Mouse (Mus musculus) left cerebral cortex, adult 18-20 months (tissue): ENCODE measurements around the gene Abcf1. TPM values are rescaled to one million over a fixed set of nuclear protein-coding genes. Genes with fewer than 3 reads are reported as not detected.
"Not testable (repeated sequence)": the region's sequence is repeated elsewhere in the genome, so short reads cannot be mapped to it uniquely, and the experiment has no call there.

Experiments used
- DNase-seq, 2 experiments: peaks; one replicate each; pipeline ENCODE4 v3.0.0; 2021 to 2022; ENCODE audit warnings: low spot score in 2 of 2, mixed read lengths in 1 of 2
- long read RNA-seq, 2 experiments: library from polyadenylated mRNA; stranded (forward); transcript quantifications; one replicate each; pipeline ENCODE4 v2.0.0; 2021
- total RNA-seq, 2 experiments: library from RNA; stranded (reverse); gene quantifications; 2 replicates each; pipeline ENCODE4 v1.2.3; 2021

Gene Abcf1
- total RNA-seq, result 10 to 100 TPM; 69.4 to 71.6 TPM
- long read RNA-seq, experiment 1, transcript Abcf1-201 (23 exons, 3,161 nt), result major isoform, 86 of 137 reads
- long read RNA-seq, experiment 1, transcript Abcf1-205 (4 exons, 855 nt), result minor isoform, 14 of 137 reads
- long read RNA-seq, experiment 1, partial matches to known transcripts, result 17 of 137 reads
- long read RNA-seq, experiment 1, other reads (novel, unspliced or antisense), result 20 of 137 reads
- long read RNA-seq, experiment 2, transcript Abcf1-205 (4 exons, 855 nt), result minor isoform, 22 of 116 reads
- long read RNA-seq, experiment 2, transcript Abcf1-201 (23 exons, 3,161 nt), result major isoform, 80 of 116 reads
- long read RNA-seq, experiment 2, partial matches to known transcripts, result 9 of 116 reads
- long read RNA-seq, experiment 2, other reads (novel, unspliced or antisense), result 5 of 116 reads

DNA sequence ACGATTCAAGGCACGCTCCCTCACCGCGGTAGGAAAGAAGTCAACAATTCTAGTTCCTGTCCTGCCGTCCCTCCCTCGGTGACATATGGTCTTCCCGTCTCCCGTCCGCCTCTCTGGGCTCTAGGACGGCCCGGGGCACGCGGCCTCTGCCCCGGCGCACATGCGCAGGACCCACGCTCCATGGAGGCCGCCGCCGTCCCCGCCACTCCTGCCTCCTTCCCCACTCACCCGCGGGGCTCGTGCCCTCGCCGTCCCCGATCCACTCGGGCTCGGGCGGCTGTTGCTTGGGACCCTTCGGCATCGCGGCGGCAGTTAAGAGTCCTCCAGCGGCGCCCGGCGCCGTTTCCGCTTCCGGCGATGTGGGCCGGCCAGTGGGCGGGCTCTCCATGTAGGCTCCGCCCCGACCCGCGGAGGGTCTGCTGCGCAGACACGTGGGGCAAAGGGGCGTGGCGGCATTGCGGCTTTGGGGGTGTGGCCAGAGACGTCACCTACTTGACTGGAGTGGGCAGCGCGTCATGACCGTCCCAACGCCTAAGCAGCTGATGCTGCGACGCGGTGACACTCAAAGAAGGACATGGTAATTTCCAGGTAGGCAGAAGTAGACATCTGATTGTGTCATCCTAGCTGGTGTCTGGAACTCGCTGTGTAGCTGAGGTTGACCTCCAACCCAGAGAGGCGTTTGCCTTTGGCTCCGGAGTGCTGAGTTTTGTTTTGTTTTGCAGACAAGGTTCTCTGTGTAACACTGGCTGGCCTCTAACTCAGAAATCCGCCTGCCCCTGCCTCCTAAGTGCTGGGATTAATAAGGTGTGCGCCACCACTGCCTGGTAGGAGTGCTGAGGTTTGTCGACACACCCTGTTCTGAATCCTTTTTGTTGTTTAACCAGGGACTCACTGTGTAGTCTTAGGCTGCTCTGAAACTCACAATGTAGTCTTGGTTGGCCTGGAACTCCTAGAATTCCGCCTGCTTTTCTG is at the start of gene Abcf1:
TSS of gene Abcf1 (minus strand) at position 344 of the 972 bp plus-strand sequence.
- DNase-seq, result peak; percentile 98 to 99

DNA sequence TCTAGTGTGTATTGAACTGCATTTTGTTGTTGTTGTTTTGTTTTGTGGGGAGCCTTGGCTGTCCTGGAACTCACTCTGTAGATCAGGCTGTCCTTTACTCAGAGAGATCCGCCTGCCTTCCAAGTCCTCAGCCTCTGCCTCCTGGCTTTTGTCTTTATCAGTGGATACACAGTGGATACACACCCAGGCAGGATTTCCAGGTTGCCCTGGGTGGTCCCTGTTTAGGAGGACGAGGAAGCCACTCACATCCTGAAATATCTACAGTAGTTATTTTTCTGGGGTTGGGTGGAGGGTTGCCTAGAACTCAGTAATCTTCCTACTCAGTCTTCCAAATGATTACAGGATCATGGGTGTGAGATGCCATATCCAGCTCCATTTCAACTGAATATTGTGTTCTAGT is 49.4 kb upstream of the Abcf1 start:
- no peak for DNase-seq

DNA sequence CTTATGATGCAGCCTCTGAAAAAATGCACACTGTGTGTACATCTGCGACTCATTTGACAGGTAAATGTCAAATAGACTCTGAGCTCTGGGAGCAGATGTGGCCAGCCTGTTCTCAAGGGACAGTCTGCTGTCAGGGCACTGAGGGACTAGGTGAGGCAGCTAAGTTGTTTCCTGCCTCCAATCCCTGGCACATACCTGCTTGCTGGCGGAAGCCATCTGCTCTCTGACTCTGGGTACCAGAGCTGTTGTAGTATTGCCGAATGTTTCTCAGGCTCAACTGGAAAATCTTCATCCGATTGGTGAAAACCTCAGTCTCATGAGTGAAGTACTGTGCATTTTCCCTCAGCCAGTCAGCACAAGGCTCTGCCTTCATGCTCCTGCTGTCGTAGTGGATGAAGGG is 47.5 kb upstream of the Abcf1 start:
- DNase-seq, result no peak

DNA sequence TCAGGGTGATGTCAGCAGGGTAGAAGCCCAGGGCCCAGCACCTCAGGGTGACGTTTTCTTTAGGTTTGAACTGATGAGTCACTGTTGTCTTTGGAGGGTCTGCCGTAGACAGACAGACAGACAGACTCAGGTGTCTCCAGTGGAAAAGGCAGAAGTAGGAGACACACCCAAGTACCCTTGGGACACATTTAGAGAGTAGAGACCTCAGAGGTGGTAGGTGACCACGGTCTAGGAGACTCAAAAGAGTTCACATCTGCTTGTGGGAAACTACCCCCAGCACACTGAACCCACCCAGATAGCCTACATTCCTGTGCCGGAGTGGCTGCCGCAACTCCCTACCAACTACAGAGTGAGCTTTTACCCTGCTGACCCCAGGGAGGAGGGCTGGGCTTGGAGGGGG is 45.4 kb upstream of the Abcf1 start:
- no peak for DNase-seq

DNA sequence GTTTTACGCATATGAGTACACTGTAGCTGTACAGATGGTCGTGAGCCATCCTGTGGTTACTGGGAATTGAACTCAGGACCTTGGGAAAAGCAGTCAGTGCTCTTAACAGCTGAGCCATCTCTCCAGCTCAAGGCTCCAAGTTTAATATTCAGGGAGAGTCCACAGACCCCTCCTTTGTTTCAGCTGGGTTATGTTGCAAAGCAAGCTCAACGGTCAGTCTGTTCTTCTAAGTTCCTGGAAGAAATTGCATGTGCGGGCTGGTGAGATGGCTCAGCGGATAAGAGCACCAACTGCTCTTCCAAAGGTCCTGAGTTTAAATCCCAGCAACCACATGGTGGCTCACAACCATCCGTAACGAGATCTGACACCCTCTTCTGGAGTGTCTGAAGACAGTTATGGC is 34.8 kb upstream of the Abcf1 start:
- DNase-seq, result not testable (repeated sequence)

DNA sequence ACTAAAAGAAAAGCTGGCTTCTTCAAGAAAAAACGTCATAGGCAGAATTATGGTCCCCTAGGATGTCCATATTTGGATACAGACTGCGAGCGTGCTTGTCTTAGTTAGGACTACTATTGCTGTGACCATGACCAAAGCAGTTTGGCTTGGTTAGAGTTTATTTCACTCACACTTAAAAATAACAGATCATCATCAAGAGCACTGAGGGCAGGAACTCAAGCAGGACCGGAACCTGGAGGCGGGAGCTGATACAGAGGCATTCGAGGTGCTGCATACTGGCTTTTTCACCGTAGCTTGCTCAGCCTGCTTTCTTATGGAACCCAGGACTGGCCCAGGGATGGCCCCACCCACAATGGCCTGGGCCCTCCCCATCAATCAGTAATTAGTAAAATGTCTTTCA is 33.8 kb upstream of the Abcf1 start:
- DNase-seq, result no peak

DNA sequence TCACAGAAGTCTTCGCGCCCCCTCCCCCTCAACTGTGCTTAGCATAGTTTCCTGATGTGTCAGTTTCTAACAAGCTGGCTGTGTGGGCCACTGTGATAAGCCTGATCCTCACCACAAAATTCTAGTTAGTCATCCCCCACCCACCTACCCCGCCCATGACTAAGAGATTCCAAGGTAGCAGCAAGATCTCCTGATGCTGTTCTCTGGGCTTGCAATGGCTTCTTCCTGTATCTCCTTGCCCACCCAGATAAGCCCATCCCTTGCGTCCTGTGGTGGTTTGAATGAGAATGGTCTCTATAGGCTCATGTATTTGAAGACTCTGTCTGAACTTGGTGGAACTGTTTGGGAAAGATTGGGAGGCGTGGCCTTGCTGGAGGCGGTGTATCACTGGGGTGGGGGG is 32.4 kb upstream of the Abcf1 start:
- peak; percentile 58 to 61 for DNase-seq

DNA sequence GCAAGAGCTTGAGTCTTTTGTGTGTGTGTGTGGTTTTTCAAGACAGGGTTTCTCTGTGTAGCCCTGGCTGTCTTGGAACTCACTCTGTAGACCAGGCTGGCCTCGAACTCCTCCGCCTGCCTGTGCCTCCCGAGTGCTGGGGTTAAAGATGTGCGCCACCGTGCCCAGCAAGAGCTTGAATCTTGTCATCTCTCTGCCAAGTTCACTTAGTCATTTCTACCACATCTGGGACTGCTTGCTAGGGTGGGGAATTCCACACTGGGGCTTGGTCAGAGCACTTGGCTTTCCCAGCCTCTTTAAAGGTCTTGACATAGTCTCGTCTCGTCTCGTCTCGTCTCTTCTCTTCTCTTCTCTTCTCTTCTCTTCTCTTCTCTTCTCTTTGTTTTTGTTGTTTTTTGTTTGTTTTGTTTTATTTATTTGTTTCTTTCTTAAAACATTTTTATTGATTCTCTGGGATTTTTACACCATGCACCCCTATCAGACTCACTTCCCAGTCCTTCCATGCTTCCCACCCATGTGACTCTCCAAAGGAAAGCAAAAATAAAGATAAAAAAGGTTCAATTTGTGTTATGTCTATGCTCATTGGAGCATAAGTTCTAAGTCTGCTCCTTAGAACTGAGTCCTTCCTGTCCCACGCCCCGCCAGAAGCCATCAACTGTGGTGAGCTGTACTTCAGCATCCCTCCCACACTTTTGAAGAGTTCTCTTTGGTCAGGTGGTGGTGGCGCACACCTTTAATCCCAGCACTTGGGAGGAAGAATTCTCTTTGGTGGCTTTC is 31.7 kb upstream of the Abcf1 start:
- DNase-seq, result no peak

DNA sequence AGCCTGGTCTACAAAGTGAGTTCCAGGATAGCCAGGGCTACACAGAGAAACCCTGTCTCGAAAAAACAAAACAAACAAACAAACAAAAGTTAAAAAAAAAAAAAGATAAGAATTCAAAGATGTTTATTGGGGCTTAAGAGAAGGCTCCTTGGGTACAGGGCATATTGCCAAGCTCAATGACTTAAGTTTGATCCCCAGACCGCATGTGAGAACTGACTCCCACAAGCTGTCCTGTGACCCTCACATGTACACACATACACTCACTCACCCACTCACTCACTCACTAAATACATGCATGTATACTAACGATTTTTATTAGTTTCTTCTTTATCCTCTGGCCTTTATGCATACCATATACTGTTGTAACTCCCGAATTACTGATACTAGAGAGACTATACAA is 30.8 kb upstream of the Abcf1 start:
- DNase-seq, result no peak

DNA sequence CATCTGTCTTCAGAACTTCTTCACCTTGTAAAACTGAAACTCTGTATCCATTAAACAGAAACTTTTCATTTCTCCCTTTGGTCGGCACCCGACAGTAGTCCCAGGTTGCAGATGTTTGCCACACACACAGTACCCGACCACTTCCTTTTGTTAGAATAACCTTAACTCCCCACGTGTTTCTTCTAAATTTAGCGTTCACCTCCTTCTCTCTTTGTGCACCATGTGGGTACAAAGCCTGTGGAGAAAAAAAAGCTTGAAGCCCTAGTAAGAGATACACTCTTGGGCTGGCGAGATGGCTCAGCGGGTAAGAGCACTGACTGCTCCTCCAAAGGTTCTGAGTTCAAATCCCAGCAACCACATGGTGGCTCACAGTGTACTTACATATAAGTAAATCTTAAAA is 29.8 kb upstream of the Abcf1 start:
- DNase-seq, result no peak

DNA sequence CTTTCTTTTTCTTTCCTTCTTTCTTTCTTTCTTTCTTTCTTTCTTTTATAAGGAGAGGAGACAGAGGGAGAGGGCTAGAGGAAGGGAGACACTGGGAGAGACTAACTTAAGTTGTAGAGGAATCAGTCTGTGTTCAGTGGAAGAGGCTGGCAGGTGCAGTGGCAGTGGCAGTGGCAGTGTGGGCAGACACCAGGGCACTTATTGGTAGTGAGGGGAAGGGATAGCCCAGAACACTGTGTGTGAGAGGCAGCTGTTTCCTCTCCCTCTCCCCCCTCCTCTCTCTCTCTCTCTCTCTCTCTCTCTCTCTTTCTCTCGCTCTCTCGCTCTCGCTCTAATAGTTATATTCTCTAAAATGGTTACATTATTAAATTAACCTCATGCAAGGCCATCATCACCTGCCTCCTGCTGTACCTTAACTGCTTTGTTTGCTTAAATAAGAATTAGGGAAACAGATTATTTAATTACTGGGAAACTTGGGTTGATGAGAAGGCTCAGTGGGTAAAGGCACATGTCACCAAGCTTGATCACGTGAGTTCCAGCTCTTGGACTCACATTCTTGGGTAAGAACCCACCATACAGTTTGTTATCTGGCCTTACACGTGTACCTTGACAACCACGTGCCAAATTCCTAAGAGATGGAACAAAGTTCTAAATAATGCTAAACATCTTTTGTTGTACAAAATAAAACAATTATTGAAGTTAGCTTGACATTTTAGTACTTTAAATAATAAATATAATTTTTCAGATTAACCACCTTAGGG is 29.2 kb upstream of the Abcf1 start:
- no peak for DNase-seq

DNA sequence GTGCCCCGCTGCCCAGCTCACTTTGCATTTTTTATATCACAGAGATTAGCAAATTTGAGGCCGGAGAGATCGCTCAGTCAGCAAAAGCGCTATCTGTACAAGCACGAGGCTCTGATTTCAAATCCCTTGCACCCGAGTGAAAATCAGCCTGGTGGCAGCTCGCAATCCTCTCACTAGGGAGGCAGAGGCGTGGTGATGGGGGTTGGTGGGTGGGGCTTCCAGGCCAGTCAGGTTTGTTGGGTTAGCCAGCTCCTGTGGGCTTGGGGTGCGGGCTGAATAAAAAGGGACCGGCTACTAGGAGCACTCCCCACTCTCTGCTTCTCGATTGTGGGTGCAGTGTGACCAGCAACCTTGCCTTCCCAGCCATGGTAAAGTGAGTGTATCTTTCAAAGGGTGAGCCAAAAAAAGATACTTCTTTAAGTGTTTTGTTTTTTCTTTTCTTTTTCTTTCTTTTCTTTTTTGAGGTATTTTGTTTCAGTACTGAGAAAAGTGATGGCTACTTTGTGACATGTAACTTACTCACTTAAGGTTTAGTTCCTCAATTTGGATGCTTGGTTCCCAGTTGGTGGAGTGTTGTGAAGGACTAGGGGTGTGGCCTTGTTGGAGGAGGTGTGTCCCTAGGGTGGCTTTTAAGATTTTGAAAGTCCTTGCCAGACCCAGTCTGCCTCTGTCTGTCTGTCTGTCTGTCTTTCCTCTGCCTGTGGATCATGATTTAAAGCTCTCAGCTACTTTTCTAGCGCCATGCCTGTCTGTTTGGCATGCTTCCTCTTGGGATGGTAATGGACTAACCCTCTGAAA is 28.4 kb upstream of the Abcf1 start:
- no peak for DNase-seq

DNA sequence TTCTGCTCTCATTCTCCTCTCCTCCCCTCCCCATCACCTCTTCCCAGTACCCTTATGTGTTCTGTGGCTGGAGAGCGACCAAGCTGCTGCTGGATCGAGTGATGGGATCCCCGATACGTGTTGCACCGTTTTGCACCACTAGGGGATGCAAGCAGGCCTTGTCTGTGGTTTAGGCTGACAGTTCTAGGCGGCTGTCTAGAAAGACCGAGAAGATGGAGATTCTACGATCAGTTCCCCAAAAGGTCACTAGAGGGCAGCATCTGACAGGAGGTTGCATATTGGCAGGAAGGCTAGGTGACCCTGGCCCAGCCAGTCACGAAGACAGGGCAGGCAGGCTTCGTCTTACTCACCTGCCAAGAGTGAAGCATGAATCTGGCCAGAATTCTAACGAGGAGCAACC is 27.4 kb upstream of the Abcf1 start:
- peak; percentile 95 to 99 for DNase-seq

DNA sequence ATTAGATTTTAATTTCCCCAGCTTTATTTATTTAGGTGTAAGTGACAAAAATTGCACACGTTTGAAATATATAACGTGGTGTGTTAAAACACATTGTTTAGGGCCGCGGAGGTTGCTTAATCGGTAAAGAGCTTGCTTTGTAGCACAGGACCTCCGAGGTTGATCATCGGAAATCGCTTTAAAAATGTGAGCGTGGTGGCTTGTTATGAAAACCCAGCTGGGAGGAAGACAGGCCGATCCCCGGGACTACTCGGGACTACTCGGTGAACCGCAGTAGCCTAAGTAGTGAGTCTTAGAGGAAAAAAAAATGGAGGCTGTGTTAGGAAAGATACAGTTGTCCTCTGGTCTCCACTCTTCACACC is 25.3 kb upstream of the Abcf1 start:
- DNase-seq, result no peak

DNA sequence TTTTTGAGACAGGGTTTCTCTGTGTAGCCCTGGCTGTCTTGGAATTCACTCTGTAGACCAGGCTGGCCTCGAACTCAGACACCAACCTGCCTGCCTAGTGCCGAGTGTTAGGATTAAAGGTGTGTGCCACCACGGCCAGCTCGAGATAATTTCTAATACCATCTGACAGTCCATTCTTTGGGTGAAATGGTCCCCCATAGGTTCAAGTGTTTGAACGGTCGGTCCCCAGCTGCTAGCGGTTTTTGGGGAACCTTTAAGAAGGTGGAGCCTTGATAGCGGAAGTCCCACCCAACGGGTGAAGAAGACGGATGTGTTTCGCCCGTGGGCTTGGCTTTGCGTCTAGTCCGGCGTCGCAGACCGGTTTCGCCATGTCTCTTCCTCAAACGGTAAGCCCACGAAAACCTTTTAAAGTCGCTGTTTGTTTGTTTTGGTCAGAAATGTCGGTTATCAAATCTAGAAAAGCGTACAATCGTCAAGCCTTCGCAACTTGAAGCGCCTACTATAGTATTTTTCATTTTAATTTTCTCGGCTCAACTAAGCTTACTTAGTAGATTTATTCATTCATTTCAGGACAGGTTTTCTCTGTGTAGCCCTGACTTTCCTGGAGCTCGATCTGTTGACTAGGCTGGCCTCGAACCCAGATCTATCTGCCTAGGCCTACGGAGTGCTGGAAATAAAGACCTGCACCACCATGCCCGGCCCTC is 24.8 kb upstream of the Abcf1 start:
- peak; percentile 80 to 82 for DNase-seq

DNA sequence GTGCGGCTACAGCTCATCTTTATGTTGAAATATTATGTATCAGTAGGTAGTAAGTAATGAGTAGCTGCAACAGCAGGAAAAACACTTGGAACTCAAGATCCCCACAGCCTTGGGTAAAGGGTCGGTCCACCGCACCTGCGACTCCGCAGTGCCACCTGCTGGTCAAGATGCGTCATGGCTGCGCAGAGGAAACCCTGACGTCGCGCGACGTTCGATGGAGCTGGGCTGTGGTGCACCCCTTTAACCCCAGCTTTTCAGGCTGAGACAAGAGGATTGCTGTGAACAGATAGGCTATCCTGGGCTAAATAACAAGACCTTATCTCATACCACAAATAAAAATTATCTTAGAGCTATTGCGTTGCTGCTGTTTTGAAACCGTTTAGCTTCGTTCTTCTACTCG is 24.1 kb upstream of the Abcf1 start:
- DNase-seq, result peak; percentile 74 to 76

DNA sequence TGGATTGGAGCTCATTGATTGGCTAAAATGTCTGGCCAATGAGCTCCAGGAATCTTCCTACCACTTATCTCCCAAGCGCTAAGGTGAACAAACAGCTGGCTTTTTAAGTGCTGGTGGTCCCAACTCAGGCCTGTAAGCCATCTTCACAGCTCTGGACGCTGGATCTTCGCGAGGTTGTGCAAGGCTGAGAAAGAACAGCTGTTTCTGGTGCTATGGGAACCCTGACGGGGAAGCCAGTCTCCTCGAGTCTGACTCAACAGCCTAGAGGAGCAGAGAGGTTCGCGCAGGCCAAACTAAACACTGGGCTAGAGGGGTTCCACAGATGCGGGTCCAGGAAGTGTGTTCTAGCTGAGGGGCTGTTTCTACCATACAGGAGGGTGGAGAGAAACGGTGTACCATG is 22.2 kb upstream of the Abcf1 start:
- no peak for DNase-seq

DNA sequence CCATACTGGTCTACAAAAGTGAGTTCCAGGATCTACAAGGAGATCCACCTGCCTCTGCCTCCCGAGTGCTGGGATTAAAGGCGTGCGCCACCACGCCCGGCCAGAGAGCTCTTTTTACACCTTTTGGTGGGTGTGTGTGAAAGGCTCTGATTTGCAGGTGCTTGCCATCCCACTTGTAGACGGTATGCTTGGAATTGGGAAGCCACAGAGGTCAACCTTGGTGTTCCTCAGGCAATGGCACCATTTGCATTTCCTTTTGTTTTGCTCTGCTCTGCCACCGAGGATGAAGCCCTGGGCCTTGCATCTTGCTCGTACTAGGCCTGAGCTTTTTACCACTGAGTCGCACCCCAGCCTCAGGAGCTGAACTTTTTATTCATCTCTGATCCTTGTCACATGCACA is 12.2 kb upstream of the Abcf1 start:
- no peak for DNase-seq

DNA sequence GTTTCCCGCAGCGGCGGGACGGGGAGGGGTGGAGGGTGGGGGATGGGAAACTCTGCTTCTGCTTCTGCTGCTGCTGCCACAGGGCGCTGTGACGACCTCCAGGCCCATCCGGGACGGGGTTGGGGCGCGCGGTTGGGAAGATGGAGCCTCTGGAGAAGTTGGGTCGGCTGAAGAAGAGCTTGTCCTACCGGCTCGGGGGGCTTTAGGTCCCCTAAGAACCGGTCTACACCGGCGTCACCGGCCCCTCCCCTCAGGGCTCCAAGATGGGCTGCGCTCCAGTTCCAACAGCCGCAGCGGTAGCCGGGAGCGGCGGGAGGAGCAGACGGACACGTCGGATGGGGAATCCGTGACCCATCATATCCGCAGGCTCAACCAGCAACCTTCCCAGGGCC is 10.8 kb upstream of the Abcf1 start:
- DNase-seq, result peak; percentile 49 to 56
